13 mouse cellular contexts compared by ENCODE assay signal in genomic region chr15:77906545-77906944, GRCm38 (mm10). TPM values are rescaled to one million over a fixed set of nuclear protein-coding genes. Genes with fewer than 3 reads are reported as not detected.
DNase-seq lines count a peak whose midpoint lies in the region; ATAC-seq and TF ChIP-seq lines count a peak whose summit lies in the region.
"Had no signal": no experiment of that assay in that cellular context is flagged by ENCODE, and none has a peak within 500 bp of the region (broad histone marks: within the 10 kb centered on the region; RNA-seq: fewer than 3 reads in every experiment).

No protein-coding gene starts in this region.

- H3K4me3 ChIP-seq in lung, embryonic 14.5 days (ENCODE audit: low read depth, low read length), result no peak overlapping the region
- H3K4me3 ChIP-seq in intestine, postnatal 0 days (ENCODE audit: low read depth, low read length), result no peak overlapping the region
- H3K4me3 ChIP-seq in stomach, embryonic 14.5 days (ENCODE audit: low read depth, low read length), result no peak overlapping the region
- H3K4me3 ChIP-seq: liver, embryonic 15.5 days; midbrain, embryonic 15.5 days had no signal

- H3K9ac ChIP-seq in lung, embryonic 14.5 days, result no peak overlapping the region
- H3K9ac ChIP-seq in intestine, postnatal 0 days (ENCODE audit: low read depth, low read length), result no peak overlapping the region
- no peak overlapping the region for H3K9ac ChIP-seq in stomach, embryonic 14.5 days (replicated peaks; ENCODE audit: low read depth, low read length)
- H3K9ac ChIP-seq: forebrain, postnatal 0 days; liver, embryonic 15.5 days; midbrain, embryonic 15.5 days had no signal

- peak overlapping the region; percentile 86; the same call in 1 of the 2 replicates for H3K27ac ChIP-seq in lung, embryonic 14.5 days (ENCODE audit: low read depth)
- peak overlapping the region; percentile 8; the same call in 1 of the 2 replicates for H3K27ac ChIP-seq in intestine, postnatal 0 days (ENCODE audit: low read depth, low read length)
- H3K27ac ChIP-seq in stomach, embryonic 14.5 days (ENCODE audit: low read length), result peak overlapping the region; percentile 84; the same call in 1 of the 2 replicates
- H3K27ac ChIP-seq: liver, embryonic 15.5 days; midbrain, embryonic 15.5 days had no signal

- DNase-seq in heart, adult 11 months, result peak; percentile 92
- DNase-seq in heart, postnatal 4 days, result no peak
- no peak for DNase-seq in lung, embryonic 14.5 days
- DNase-seq in lung, postnatal 4 days, result no peak
- DNase-seq in gastrocnemius, postnatal 10 days, result no peak
- no peak for DNase-seq in spleen, postnatal 4 days (ENCODE audit: low spot score in 2 of 2)
- DNase-seq: forebrain, postnatal 0 days; right cerebral cortex, postnatal 4 days; thymus, adult 2 months had no signal

- WGBS in lung, embryonic 14.5 days, result 58% methylated on average over 10 of the region's 10 CpGs
- 78% methylated on average over 10 of the region's 10 CpGs for whole genome bisulfite sequencing in intestine, postnatal 0 days
- 50% methylated on average over 10 of the region's 10 CpGs for WGBS in stomach, embryonic 14.5 days

- no peak for TF ChIP-seq CTCF in lung, embryonic 14.5 days (IDR thresholded peaks at IDR 0.05; ENCODE audit: low read depth)
- no peak for TF ChIP-seq CTCF in intestine, postnatal 0 days (IDR thresholded peaks at IDR 0.05; ENCODE audit: low read depth)

- no peak overlapping the region for H3K4me2 ChIP-seq in lung, embryonic 14.5 days
- no peak overlapping the region for H3K4me2 ChIP-seq in intestine, postnatal 0 days (replicated peaks; ENCODE audit: low read depth)
- H3K4me2 ChIP-seq in stomach, embryonic 14.5 days (replicated peaks; ENCODE audit: low read depth, low read length), result no peak overlapping the region
- H3K4me2 ChIP-seq: liver, embryonic 15.5 days; midbrain, embryonic 15.5 days had no signal

- no peaks in the 10 kb centered on the region for H3K36me3 ChIP-seq in lung, embryonic 14.5 days (ENCODE audit: insufficient read depth)
- no peaks in the 10 kb centered on the region for H3K36me3 ChIP-seq in intestine, postnatal 0 days (ENCODE audit: control insufficient read depth, insufficient read depth)
- H3K36me3 ChIP-seq in stomach, embryonic 14.5 days (ENCODE audit: control insufficient read depth, insufficient read depth, low read length), result no peaks in the 10 kb centered on the region
- H3K36me3 ChIP-seq: liver, embryonic 15.5 days; midbrain, embryonic 15.5 days had no signal

- ATAC-seq in lung, embryonic 14.5 days (ENCODE audit: insufficient read depth), result no peak
- ATAC-seq in intestine, postnatal 0 days, result no peak
- ATAC-seq in stomach, embryonic 14.5 days (ENCODE audit: insufficient number of reproducible peaks, insufficient read depth, low FRiP score, low read depth), result no peak
- ATAC-seq: forebrain, postnatal 0 days; midbrain, embryonic 15.5 days had no signal

- H3K4me1 ChIP-seq in lung, embryonic 14.5 days (ENCODE audit: insufficient read depth), result peaks cover 31% of the 10 kb centered on the region
- peaks cover 3% of the 10 kb centered on the region; the same call in 1 of the 2 replicates for H3K4me1 ChIP-seq in intestine, postnatal 0 days (replicated peaks; ENCODE audit: control insufficient read depth, insufficient read depth, low read length)
- peaks cover 30% of the 10 kb centered on the region for H3K4me1 ChIP-seq in stomach, embryonic 14.5 days (ENCODE audit: control insufficient read depth, insufficient read depth, low read length)

- no peaks in the 10 kb centered on the region for H3K27me3 ChIP-seq in lung, embryonic 14.5 days (ENCODE audit: insufficient read depth, low read length)
- no peaks in the 10 kb centered on the region for H3K27me3 ChIP-seq in intestine, postnatal 0 days (replicated peaks; ENCODE audit: control insufficient read depth, insufficient read depth, low read length)
- no peaks in the 10 kb centered on the region for H3K27me3 ChIP-seq in stomach, embryonic 14.5 days (ENCODE audit: control insufficient read depth, insufficient read depth, low read length)

- H3K9me3 ChIP-seq in lung, embryonic 14.5 days (ENCODE audit: low read depth, low read length), result no peaks in the 10 kb centered on the region
- no peaks in the 10 kb centered on the region for H3K9me3 ChIP-seq in intestine, postnatal 0 days (ENCODE audit: control insufficient read depth)
- no peaks in the 10 kb centered on the region for H3K9me3 ChIP-seq in stomach, embryonic 14.5 days (ENCODE audit: control insufficient read depth, low read depth, low read length)
- H3K9me3 ChIP-seq: liver, embryonic 15.5 days; midbrain, embryonic 15.5 days had no signal

RNA-seq across cellular contexts. Expression of gene Txn2, which starts 22.3 kb away (rescaled TPM):
- total RNA-seq in heart, postnatal 4 days (2021), result 100 to 1,000 TPM; 192 to 198 TPM
- polyA plus RNA-seq in lung, embryonic 14.5 days (2014; fragmentation: Nextera tagmentation; extraction: Ambion mirVana), result 209 and 227 TPM in 2 replicates
- 165 and 173 TPM in 2 replicates for polyA plus RNA-seq in intestine, postnatal 0 days (2015; fragmentation: Nextera tagmentation; extraction: Ambion mirVana)
- polyA plus RNA-seq in stomach, embryonic 14.5 days (2014; fragmentation: Nextera tagmentation; extraction: Ambion mirVana), result 242 and 259 TPM in 2 replicates
- 100 to 1,000 TPM; 198 to 232 TPM for total RNA-seq in gastrocnemius, postnatal 10 days (2021)

RNA-seq across cellular contexts. Expression of gene Foxred2, which starts 50.0 kb away (rescaled TPM):
- total RNA-seq in heart, postnatal 4 days (2021), result under 1 TPM; 0.18 to 0.29 TPM
- polyA plus RNA-seq in lung, embryonic 14.5 days (2014; fragmentation: Nextera tagmentation; extraction: Ambion mirVana), result 5.4 and 5.7 TPM in 2 replicates
- polyA plus RNA-seq in intestine, postnatal 0 days (2015; fragmentation: Nextera tagmentation; extraction: Ambion mirVana), result 0.33 and 0.46 TPM in 2 replicates
- 3.3 and 5.5 TPM in 2 replicates for polyA plus RNA-seq in stomach, embryonic 14.5 days (2014; fragmentation: Nextera tagmentation; extraction: Ambion mirVana)
- 1 to 10 TPM; 2.2 to 2.8 TPM for total RNA-seq in gastrocnemius, postnatal 10 days (2021)

Comparison
In these comparisons a context has a peak if more than half of its experiments do, and no peak if none do; other contexts are left out.
1. H3K27ac ChIP-seq: peak in every context shown above with its lines; median percentile 86 in lung, embryonic 14.5 days; 84 in stomach, embryonic 14.5 days; 8 in intestine, postnatal 0 days.